Mouse (Mus musculus): ENCODE results near the gene Traf4. TPM values are rescaled to one million over a fixed set of nuclear protein-coding genes. Genes with fewer than 3 reads are reported as not detected.

The Traf4 gene
- 101 TPM for polyA plus RNA-seq (2021)

GRCm38 (mm10) chr11:78164924-78165760, at the start of gene Traf4:
Gene Traf4 (minus strand): TSS chr11:78165589.
- in situ Hi-C loops (cut with MboI; ENCODE audit: low pct_unique_long_range_greater_than_20kb): no loop called here
- no peak for DNase-seq (ENCODE audit: low read depth, low spot score)
- no peaks in the 10 kb centered on the region for H3K27me3 ChIP-seq
- TF ChIP-seq CTCF (IDR thresholded peaks at IDR 0.05): no peak
- peak; percentile 47 for ATAC-seq
- POLR2A ChIA-PET: interaction anchor here (0.6 to 4.8 kb wide), 2 partner anchors 10 to 386 kb away, joined by 3 to 50 read pairs; partner anchors contain the start of genes Nek8 and Tlcd1
- CTCF ChIA-PET: interaction anchor here (2.0 to 3.7 kb wide), 2 partner anchors 11 to 12 kb away, joined by 9 to 16 read pairs; partner anchors contain the start of genes Nek8 and Tlcd1

GRCm38 (mm10) chr11:78213086-78213817, 47.9 kb upstream of the Traf4 start:
- CTCF ChIA-PET: interaction anchor here (0.7 to 1.2 kb wide), 4 partner anchors 10 to 33 kb away, joined by 3 to 5 read pairs (median 3); partner anchors contain the start of gene Supt6
- in situ Hi-C loops (cut with MboI; ENCODE audit: low pct_unique_long_range_greater_than_20kb): no loop called here
- no peak for TF ChIP-seq CTCF (IDR thresholded peaks at IDR 0.05)
- DNase-seq (ENCODE audit: low read depth, low spot score) (no peak), ATAC-seq (no peak)
- POLR2A ChIA-PET: no interaction called here
- no peaks in the 10 kb centered on the region for H3K27me3 ChIP-seq

- POLR2A ChIA-PET: no interaction called here
Measured at GRCm38 (mm10) chr11:78211513-78211912, 46.1 kb upstream of the Traf4 start.

GRCm38 (mm10) chr11:78210615-78211014, 45.2 kb upstream of the Traf4 start:
- no peaks in the 10 kb centered on the region for H3K27me3 ChIP-seq
- no peak for TF ChIP-seq CTCF (IDR thresholded peaks at IDR 0.05)
- POLR2A ChIA-PET: interaction anchor here (0.6 to 1.5 kb wide), 2 partner anchors 13 to 440 kb away, joined by 3 to 5 read pairs; no protein-coding TSS in a partner anchor
- in situ Hi-C loops (cut with MboI; ENCODE audit: low pct_unique_long_range_greater_than_20kb): no loop called here
- CTCF ChIA-PET: interaction anchor here (0.8 to 1.1 kb wide), 2 partner anchors 18 to 33 kb away, joined by 3 read pairs; no protein-coding TSS in a partner anchor
- DNase-seq (ENCODE audit: low read depth, low spot score): no peak
- no peak for ATAC-seq

More at GRCm38 (mm10) chr11:78211513-78211912, 46.1 kb upstream of the Traf4 start:
- DNase-seq (ENCODE audit: low read depth, low spot score): no peak
- no peak for ATAC-seq
- no peaks in the 10 kb centered on the region for H3K27me3 ChIP-seq
- CTCF ChIA-PET: no interaction called here
- no peak for TF ChIP-seq CTCF (IDR thresholded peaks at IDR 0.05)
- in situ Hi-C loops (cut with MboI; ENCODE audit: low pct_unique_long_range_greater_than_20kb): no loop called here

- TF ChIP-seq CTCF (IDR thresholded peaks at IDR 0.05): no peak
- no peak for DNase-seq (ENCODE audit: low read depth, low spot score)
- ChIA-PET POLR2A (interaction anchor here (1.5 kb wide), 1 partner anchor 13 kb away, joined by 5 read pairs; no protein-coding TSS in a partner anchor), CTCF (interaction anchor here (0.8 to 1.1 kb wide), 2 partner anchors 19 to 32 kb away, joined by 3 read pairs; no protein-coding TSS in a partner anchor)
- no peaks in the 10 kb centered on the region for H3K27me3 ChIP-seq
- no peak for ATAC-seq
- in situ Hi-C loops (cut with MboI; ENCODE audit: low pct_unique_long_range_greater_than_20kb): no loop called here
Measured at GRCm38 (mm10) chr11:78209886-78210285, 44.5 kb upstream of the Traf4 start.

GRCm38 (mm10) chr11:78207190-78207589, 41.8 kb upstream of the Traf4 start:
- TF ChIP-seq CTCF (IDR thresholded peaks at IDR 0.05): no peak
- in situ Hi-C loops (cut with MboI; ENCODE audit: low pct_unique_long_range_greater_than_20kb): no loop called here
- ChIA-PET POLR2A (interaction anchor here (0.5 to 1.3 kb wide), 2 partner anchors 11 to 334 kb away, joined by 4 to 7 read pairs; no protein-coding TSS in a partner anchor), CTCF (interaction anchor here (1.4 kb wide), 1 partner anchor 30 kb away, joined by 3 read pairs; no protein-coding TSS in a partner anchor)
- H3K27me3 ChIP-seq: no peaks in the 10 kb centered on the region
- DNase-seq (ENCODE audit: low read depth, low spot score) (no peak), ATAC-seq (no peak)

- in situ Hi-C loops (cut with MboI; ENCODE audit: low pct_unique_long_range_greater_than_20kb): no loop called here
- ChIA-PET CTCF (interaction anchor here (1.6 kb wide), 1 partner anchor 20 kb away, joined by 3 read pairs; no protein-coding TSS in a partner anchor), POLR2A (interaction anchor here (0.8 kb wide), 1 partner anchor 9 kb away, joined by 8 read pairs; no protein-coding TSS in a partner anchor)
- no peaks in the 10 kb centered on the region for H3K27me3 ChIP-seq
- no peak for ATAC-seq
- DNase-seq (ENCODE audit: low read depth, low spot score): no peak
- no peak for TF ChIP-seq CTCF (IDR thresholded peaks at IDR 0.05)
Measured at GRCm38 (mm10) chr11:78205361-78206206, 40.2 kb upstream of the Traf4 start.

- ChIA-PET POLR2A (interaction anchor here (0.6 to 1.1 kb wide), 2 partner anchors 41 to 238 kb away, joined by 3 read pairs; partner anchors contain the start of genes Sdf2 and Supt6), CTCF (interaction anchor here (1.6 kb wide), 1 partner anchor 21 kb away, joined by 3 read pairs; no protein-coding TSS in a partner anchor)
- in situ Hi-C loops (cut with MboI; ENCODE audit: low pct_unique_long_range_greater_than_20kb): no loop called here
- DNase-seq (ENCODE audit: low read depth, low spot score) (no peak), ATAC-seq (no peak)
- no peaks in the 10 kb centered on the region for H3K27me3 ChIP-seq
- no peak for TF ChIP-seq CTCF (IDR thresholded peaks at IDR 0.05)
Measured at GRCm38 (mm10) chr11:78204287-78204686, 38.9 kb upstream of the Traf4 start.

- no peak for ATAC-seq
- TF ChIP-seq CTCF (IDR thresholded peaks at IDR 0.05): no peak
- ChIA-PET POLR2A (interaction anchor here (0.6 kb wide), 1 partner anchor 27 kb away, joined by 3 read pairs; no protein-coding TSS in a partner anchor), CTCF (no interaction called here)
- H3K27me3 ChIP-seq: no peaks in the 10 kb centered on the region
- no peak for DNase-seq (ENCODE audit: low read depth, low spot score)
- in situ Hi-C loops (cut with MboI; ENCODE audit: low pct_unique_long_range_greater_than_20kb): no loop called here
Measured at GRCm38 (mm10) chr11:78202372-78202771, 37.0 kb upstream of the Traf4 start.
